Mouse (Mus musculus) cerebellum, adult 2 months (tissue): ENCODE results near the gene Gpank1.

Source experiments
- CTCF ChIP-seq: fragments of 200-500 bp; IDR thresholded peaks from 2 replicates; pipeline ENCODE4 v1.5.1; 2011; ENCODE audit warnings: low read depth, mild to moderate bottlenecking, control low read depth, low read length, moderate library complexity, borderline replicate concordance; ENCODE audit not compliant: insufficient read depth
- POLR2A ChIP-seq: fragments of 200-500 bp; IDR thresholded peaks from 2 replicates; pipeline ENCODE4 v1.6.1; 2011; ENCODE audit warnings: low read length, control low read depth, borderline replicate concordance; ENCODE audit not compliant: insufficient read depth

GRCm38 (mm10) chr17:35074097-35074496 is 47.2 kb upstream of the Gpank1 start:
- TF ChIP-seq POLR2A (peak; percentile 39; the same call in 1 of the 2 replicates), CTCF (no peak)
